Mouse (Mus musculus): ENCODE data around the gene Rora.

The Rora gene

GRCm38 (mm10) chr9:69234526-69234925, 580.9 kb downstream of the Rora start:
- no peak for DNase-seq (ENCODE audit: low spot score)

DNA sequence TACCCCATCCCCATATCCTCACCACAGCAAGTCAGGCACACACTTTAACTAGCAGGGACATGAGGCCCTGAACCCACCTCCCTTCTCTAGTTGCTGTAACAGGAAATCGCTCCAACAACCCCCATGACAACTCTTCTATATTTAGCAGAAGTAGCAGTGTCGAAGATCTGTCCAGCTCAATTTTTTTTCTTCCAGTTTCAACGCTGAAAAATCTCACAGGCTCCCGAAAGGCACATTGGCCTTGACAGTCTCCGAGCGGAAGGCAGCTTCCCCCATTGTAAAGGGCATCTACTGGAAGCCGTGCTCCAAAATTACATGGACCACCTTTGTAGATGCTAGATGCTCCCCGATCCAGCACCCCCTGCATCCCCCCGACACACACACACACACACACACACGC, 583.7 kb downstream of the Rora start:
- no peak for DNase-seq (ENCODE audit: low spot score)

DNA sequence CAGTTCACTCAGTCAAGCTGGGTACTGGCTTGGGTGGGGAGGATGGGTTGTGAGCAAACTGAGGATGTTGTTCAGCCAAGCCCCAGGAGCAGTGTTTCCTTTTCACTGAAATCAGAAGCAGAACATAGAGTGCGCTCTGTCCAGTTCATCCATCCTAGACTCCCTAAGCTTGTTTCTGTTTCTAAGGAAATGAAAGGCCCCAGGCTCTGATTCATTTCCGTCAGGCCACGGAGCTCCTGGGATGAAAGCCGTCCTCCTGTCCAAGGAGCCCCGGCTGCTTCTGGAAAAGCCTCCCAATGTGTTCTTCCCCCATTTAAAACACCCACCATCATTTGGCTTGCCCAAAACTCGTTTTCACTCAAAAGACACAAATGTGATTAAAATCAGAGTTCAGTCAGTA, 589.0 kb downstream of the Rora start:
- DNase-seq (ENCODE audit: low spot score): no peak

- no peak for DNase-seq (ENCODE audit: low spot score)
These were observed 590.0 kb downstream of the Rora start for GRCm38 (mm10) chr9:69243626-69244025.

GRCm38 (mm10) chr9:69246225-69246624, 592.6 kb downstream of the Rora start:
- DNase-seq (ENCODE audit: low spot score): no peak

- no peak for DNase-seq (ENCODE audit: low spot score)
These were observed 596.0 kb downstream of the Rora start for GRCm38 (mm10) chr9:69249586-69249985.

DNA sequence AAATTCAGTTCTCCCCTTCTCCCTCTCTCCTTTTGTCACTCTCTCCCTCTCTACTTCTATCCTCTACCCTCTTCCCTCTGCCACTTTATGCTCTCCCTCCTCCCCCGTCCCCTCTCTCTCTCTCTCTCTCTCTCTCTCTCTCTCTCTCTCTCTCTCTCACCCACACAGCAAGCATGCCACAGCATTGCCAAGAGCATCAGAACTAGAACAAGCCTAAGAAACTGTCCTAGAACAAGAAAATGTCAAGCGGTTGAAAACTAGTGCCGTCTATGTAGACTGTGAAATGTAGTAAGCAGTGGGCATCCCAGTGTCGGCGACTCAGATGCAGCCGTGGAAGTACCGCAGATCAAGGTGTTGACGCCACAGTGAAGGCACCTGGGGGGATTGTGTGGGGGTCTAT, 596.7 kb downstream of the Rora start:
- no peak for DNase-seq (ENCODE audit: low spot score)

GRCm38 (mm10) chr9:69258506-69258905, 604.9 kb downstream of the Rora start:
- DNase-seq (ENCODE audit: low spot score): no peak

DNA sequence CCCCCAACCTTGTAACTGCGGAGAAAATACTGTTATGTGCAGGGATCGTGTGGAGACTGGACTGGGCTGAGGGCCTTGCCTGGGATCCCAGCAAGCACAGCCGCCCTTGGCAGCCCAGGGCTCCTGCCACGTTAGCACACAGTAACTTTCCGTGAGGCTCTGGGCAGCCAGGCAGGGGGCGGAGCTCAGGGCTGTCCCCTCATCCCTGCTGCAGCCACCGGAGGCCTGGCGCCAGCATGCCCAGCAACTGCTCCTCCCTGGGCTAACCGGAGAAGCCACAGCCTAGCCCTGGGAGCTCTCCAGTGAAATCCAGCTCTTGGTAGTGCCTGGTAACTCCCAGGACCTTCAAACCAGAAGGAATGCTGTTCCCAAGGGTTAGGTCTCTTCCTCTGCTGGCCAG, 605.8 kb downstream of the Rora start:
- DNase-seq (ENCODE audit: low spot score): peak; percentile 9

DNA sequence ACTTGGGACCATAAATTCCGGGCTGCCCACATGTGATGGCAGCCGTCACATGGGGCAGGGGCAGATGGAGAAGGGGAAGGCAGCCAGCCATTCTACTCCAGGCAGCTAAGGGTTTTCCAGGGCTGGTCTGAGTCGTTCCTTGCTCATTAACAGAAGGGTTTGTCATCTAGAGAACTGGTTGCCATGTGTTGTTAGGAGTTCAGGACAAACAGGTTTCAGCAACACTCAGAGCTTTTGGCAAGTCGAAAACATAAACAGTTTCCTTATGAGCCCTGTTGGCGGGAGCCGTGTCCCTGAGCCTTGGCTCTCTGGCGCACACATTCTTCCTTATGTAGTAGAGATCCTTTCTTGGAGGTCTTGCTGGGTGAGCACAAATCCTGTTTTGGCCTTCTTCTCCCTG, 611.6 kb downstream of the Rora start:
- no peak for DNase-seq (ENCODE audit: low spot score)

DNA sequence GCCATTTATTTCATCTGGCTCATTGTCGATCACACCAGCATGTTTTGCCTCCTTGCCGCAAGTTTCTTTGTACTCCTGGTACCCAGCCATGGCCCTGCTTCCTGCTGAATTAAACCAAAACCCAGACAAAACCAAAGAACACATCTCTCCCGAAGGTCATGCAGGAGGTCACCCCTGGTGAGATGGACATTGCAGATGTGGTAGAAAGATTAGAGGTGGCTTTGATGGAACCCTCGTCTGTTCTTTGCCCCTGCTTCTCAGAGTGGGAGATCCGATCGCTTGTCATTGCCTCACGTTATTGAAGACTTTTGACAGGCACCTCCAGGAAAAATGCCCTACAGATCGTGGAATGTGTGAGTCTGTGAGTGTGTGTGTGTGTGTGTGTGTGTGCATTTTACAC, 616.8 kb downstream of the Rora start:
- no peak for DNase-seq (ENCODE audit: low spot score)

DNA sequence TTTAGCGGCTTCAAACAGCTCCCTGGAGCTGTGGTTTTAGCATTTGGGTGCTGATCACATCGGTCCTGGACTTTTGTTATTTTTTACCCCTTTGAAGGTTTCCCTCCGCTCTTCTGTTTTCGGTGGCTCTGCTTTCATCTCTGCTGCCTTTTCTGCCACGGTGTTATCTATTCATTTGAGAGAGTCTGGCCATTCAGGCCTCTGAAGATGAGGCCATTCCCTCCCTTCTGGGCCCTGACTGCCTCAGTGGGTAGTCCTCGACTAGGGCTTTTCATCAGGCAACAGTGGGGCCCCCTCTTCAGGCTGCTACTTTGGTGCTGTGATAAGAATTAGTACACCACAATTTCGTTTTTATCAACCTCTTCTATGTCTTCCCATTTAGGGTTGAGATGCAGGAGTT, 617.3 kb downstream of the Rora start:
- DNase-seq (ENCODE audit: low spot score): no peak

DNA sequence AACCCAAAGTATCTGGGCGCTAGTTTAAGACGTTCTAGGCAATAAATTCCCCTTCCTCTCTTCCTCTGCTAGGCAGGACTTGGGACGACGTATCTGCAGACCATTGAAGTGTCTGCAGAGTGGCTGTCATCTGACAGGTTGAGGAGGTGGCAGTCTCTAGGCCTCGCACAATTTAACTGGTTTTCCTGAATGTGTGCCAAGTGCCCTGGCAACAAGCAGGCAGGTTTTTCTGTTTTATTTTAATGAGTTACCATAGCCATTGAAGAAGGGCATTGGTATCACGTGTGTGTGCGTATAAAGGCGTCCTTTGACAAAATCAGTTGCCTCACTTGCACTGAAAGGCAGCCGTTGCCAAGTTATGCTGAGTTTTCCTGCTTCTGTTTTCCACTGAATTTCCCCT, 619.3 kb downstream of the Rora start:
- no peak for DNase-seq (ENCODE audit: low spot score)

DNA sequence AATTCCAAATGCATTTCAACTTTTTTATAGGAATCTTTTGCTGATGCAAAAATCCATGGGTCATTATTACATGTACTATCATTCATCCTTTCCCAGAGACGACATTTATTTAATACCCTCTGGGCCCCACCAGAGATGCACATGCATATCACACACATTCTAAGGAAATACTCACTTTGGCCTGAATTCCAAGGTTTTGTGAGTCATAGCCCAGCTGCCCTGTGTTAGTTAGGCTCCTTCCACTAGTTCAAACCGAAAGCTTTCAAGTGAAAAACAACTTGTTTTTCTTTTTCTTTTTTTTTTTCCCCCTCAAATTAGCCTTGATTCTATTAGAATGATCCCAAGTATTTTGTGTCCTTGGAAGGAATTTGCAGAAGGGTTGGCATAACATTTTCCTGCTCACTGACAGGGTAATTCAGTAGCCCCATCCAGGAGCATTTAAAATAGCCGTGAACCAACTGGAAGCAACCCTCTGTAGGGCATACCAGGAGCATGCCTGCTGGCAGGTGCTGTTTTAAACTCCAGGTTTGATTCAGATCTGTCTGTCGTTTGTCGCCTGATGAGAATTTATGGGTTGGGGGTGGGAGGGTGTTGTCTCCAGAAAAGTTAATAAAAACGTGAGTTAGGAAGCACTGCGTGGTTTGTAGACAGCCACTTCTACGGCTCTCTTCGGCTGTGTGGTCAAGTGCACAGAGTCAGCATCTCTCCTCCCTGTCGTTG, 621.3 kb downstream of the Rora start:
- DNase-seq (ENCODE audit: low spot score): no peak

GRCm38 (mm10) chr9:69277256-69277655, 623.7 kb downstream of the Rora start:
- no peak for DNase-seq (ENCODE audit: low spot score)

GRCm38 (mm10) chr9:69285011-69285410, 631.4 kb downstream of the Rora start:
- no peak for DNase-seq (ENCODE audit: low spot score)

DNA sequence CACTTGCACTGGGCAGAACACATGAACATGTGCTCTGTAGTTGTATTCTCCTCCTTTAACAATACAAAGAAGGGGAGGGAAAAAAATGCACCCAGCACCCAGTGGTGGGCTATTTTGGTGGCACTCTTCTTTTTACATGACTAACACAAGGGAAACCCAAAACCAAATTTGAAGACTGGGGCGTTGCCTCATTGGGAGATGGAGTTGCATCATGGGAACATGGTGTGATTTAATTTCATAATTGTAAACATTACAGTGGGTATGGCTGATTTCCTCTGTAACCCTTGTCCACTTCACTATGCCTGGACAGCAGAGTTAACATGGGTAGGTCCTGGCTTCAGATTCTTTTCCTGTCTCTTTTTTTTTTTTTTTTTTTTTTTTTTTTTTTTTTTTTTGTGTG, 634.5 kb downstream of the Rora start:
- DNase-seq (ENCODE audit: low spot score): no peak

DNA sequence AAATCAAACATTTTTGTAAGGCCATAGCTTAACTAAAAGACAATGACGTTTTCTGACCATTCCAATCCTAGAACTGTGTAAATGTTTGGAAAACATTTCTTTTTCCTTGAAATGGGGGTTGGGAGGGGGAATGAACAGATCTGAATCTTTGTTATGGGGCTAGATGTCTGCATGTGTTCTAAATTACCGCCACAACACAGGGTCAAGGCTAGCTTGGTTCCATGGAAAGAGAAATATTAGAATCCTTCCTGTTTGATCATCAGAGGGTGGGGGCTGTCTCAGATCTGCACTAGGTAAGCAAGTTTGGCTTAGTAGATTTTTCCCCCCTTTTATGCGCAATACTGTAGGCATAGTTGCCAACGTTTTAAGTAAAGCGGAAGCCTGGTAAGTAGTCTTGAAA, 635.0 kb downstream of the Rora start:
- no peak for DNase-seq (ENCODE audit: low spot score)

GRCm38 (mm10) chr9:69289056-69290017, 635.8 kb downstream of the Rora start:
- peak; percentile 71 for DNase-seq (ENCODE audit: low spot score)

DNA sequence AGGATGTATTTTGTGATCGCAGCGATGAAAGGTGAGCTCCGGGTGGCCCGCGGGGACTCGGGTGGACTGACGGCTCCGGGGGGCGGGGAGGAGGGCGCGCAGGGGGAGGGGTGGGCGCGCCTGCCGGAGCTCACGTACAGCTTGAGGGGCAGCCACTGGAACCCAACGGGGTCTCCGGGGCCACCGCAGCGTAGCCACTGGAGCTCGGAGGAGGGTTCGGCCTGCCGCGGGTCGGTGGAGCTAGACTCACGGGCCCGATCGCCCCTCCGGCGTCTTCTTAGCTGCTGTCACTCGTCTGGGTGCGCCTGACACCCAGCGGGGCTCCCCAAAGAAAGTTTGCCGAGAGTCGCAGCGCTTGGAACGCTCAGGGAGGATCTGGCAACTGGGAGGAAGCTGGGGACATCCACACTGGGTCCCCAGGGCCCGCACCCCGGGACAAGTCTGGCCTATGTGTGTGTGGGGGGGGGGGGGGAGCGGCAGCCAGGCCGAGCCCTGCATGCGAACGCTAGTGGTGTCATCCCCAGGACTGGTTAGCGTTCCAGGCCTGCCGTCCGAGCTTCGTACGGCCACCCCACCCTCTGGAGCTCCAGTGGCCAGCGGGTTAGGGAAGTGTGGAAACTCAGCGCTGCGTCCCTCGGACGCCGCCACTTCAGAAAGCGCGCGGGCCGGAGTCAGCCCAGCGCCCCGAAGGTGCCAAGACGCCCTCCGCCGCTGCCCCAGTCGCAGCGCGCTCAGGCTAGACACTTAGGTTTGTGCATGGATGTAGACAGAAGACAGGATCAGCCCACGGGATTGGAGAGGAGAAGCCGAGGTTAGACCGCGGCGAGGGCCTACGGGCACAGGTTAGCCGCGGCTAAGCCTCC, 636.7 kb downstream of the Rora start:
- no peak for DNase-seq (ENCODE audit: low spot score)

GRCm38 (mm10) chr9:69290881-69291450, 637.4 kb downstream of the Rora start:
- peak; percentile 15 for DNase-seq (ENCODE audit: low spot score)

GRCm38 (mm10) chr9:69291451-69291850, 637.9 kb downstream of the Rora start:
- DNase-seq (ENCODE audit: low spot score): no peak
